Mouse (Mus musculus) hindbrain, embryonic 12.5 days (tissue): Measurements from ENCODE around the gene Ppp2r3a. TPM values are rescaled to one million over a fixed set of nuclear protein-coding genes. Genes with fewer than 3 reads are reported as not detected.

Source experiments
- ATAC-seq: fragments of 200-750 bp; cut with Nextera tagmentation; 2 replicates; pipeline ENCODE4 v1.8.0; 2017; ENCODE audit warnings: moderate TSS enrichment; ENCODE audit not compliant: low FRiP score
- H3K27ac ChIP-seq: fragments of 300-500 bp; sonication (generic); 2 replicates; pipeline ENCODE4 v1.5.1; 2016; ENCODE audit warnings: mild to moderate bottlenecking
- H3K27me3 ChIP-seq: fragments of 300-500 bp; sonication (generic); 2 replicates; pipeline ENCODE4 v1.6.1; 2016; ENCODE audit warnings: mild to moderate bottlenecking
- H3K36me3 ChIP-seq: fragments of 300-500 bp; sonication (generic); 2 replicates; pipeline ENCODE4 v1.6.1; 2016; ENCODE audit warnings: mild to moderate bottlenecking
- H3K4me1 ChIP-seq: fragments of 300-500 bp; sonication (generic); 2 replicates; pipeline ENCODE4 v1.6.1; 2016
- H3K4me2 ChIP-seq: fragments of 300-500 bp; sonication (generic); replicated peaks from 2 replicates; pipeline ENCODE4 v1.6.1; 2016; ENCODE audit warnings: mild to moderate bottlenecking
- H3K4me3 ChIP-seq: fragments of 300-500 bp; sonication (generic); 2 replicates; pipeline ENCODE4 v1.5.1; 2016; ENCODE audit warnings: mild to moderate bottlenecking
- H3K9ac ChIP-seq: fragments of 300-500 bp; sonication (generic); 2 replicates; pipeline ENCODE4 v1.6.1; 2016; ENCODE audit warnings: mild to moderate bottlenecking, moderate library complexity
- H3K9me3 ChIP-seq: fragments of 300-500 bp; sonication (generic); replicated peaks from 2 replicates; pipeline ENCODE4 v1.6.1; 2016; ENCODE audit warnings: mild to moderate bottlenecking
- WGBS: fragments of 180-500 bp; shearing (Covaris S2); methylation state at CpG from one replicate; pipeline ENCODE4 v1.1.7; 2016; 5-methylcytosine and 5-hydroxymethylcytosine counted together
- polyA plus RNA-seq: library from polyadenylated mRNA; unstranded; fragments of >200 nt; fragmentation: Nextera tagmentation; extraction: Ambion mirVana; gene quantifications from 2 replicates; pipeline ENCODE4 v1.2.1, GENCODE M21; 2016

The Ppp2r3a gene
- polyA plus RNA-seq, 1 experiment from 2014 or later: 26.1 TPM

GRCm38 (mm10) chr9:101078579-101078978 lies 173.0 kb downstream of the Ppp2r3a start:
- peak overlapping the region; percentile 92 for H3K4me2 ChIP-seq
- no peak overlapping the region for H3K27ac ChIP-seq
- H3K9me3 ChIP-seq: no peaks in the 10 kb centered on the region
- H3K4me3 ChIP-seq: peak overlapping the region; percentile 18
- H3K9ac ChIP-seq: peak overlapping the region; percentile 13; the same call in 1 of the 2 replicates
- H3K27me3 ChIP-seq: no peaks in the 10 kb centered on the region
- H3K4me1 ChIP-seq: peaks cover 31% of the 10 kb centered on the region
- no peak for ATAC-seq
- 67% methylated on average over 4 of the region's 4 CpGs for WGBS
- 0 out of 2 replicates have a peak, but pooled peaks cover under 1% of the 10 kb centered on the region for H3K36me3 ChIP-seq

GRCm38 (mm10) chr9:101077486-101077885 lies 174.1 kb downstream of the Ppp2r3a start:
- no peaks in the 10 kb centered on the region for H3K27me3 ChIP-seq
- H3K9ac ChIP-seq: peak overlapping the region; percentile 98; the same call in 1 of the 2 replicates
- peak overlapping the region; percentile 98 for H3K4me3 ChIP-seq
- H3K4me2 ChIP-seq: peak overlapping the region; percentile 92
- no peak overlapping the region for H3K27ac ChIP-seq
- H3K9me3 ChIP-seq: no peaks in the 10 kb centered on the region
- H3K36me3 ChIP-seq: no peaks in the 10 kb centered on the region
- H3K4me1 ChIP-seq: peaks cover 31% of the 10 kb centered on the region
- no peak for ATAC-seq

GRCm38 (mm10) chr9:101076095-101076875 lies 175.3 kb downstream of the Ppp2r3a start:
- H3K36me3 ChIP-seq: no peaks in the 10 kb centered on the region
- H3K27me3 ChIP-seq: no peaks in the 10 kb centered on the region
- peak overlapping the region; percentile 98 for H3K9ac ChIP-seq
- H3K9me3 ChIP-seq: no peaks in the 10 kb centered on the region
- H3K4me3 ChIP-seq: peak overlapping the region; percentile 98
- H3K4me2 ChIP-seq: peak overlapping the region; percentile 92
- no peak overlapping the region for H3K27ac ChIP-seq
- 1% methylated on average over 18 of the region's 18 CpGs for WGBS
- peaks cover 31% of the 10 kb centered on the region for H3K4me1 ChIP-seq
- ATAC-seq: no peak

GRCm38 (mm10) chr9:101075694-101076093 lies 175.9 kb downstream of the Ppp2r3a start:
- Histone ChIP-seq H3K27me3 (no peaks in the 10 kb centered on the region), H3K4me1 (peaks cover 31% of the 10 kb centered on the region), H3K9me3 (no peaks in the 10 kb centered on the region), H3K36me3 (no peaks in the 10 kb centered on the region), H3K9ac (peak overlapping the region; percentile 98), H3K4me2 (peak overlapping the region; percentile 92), H3K4me3 (peak overlapping the region; percentile 98), H3K27ac (no peak overlapping the region)
- ATAC-seq: no peak
- 1% methylated on average over 8 of the region's 8 CpGs for WGBS

GRCm38 (mm10) chr9:101075091-101075581 lies 176.5 kb downstream of the Ppp2r3a start:
- Histone ChIP-seq H3K9me3 (no peaks in the 10 kb centered on the region), H3K4me1 (peaks cover 28% of the 10 kb centered on the region), H3K4me3 (peak overlapping the region; percentile 98), H3K36me3 (no peaks in the 10 kb centered on the region), H3K9ac (peak overlapping the region; percentile 98), H3K27me3 (no peaks in the 10 kb centered on the region), H3K27ac (peak overlapping the region; percentile 100), H3K4me2 (peak overlapping the region; percentile 92)
- ATAC-seq: no peak
- 0% methylated on average over 25 of the region's 25 CpGs for WGBS

GRCm38 (mm10) chr9:101074332-101075021 lies 177.1 kb downstream of the Ppp2r3a start:
- H3K27me3 ChIP-seq: no peaks in the 10 kb centered on the region
- peaks cover 23% of the 10 kb centered on the region for H3K4me1 ChIP-seq
- H3K9me3 ChIP-seq: no peaks in the 10 kb centered on the region; the same call in 1 of the 2 replicates
- H3K9ac ChIP-seq: peak overlapping the region; percentile 98
- peak overlapping the region; percentile 92 for H3K4me2 ChIP-seq
- ATAC-seq: peak; percentile 63
- H3K36me3 ChIP-seq: no peaks in the 10 kb centered on the region
- WGBS: 0% methylated on average over 63 of the region's 100 CpGs
- H3K27ac ChIP-seq: peak overlapping the region; percentile 100
- H3K4me3 ChIP-seq: peak overlapping the region; percentile 98

GRCm38 (mm10) chr9:101073987-101074331 lies 177.6 kb downstream of the Ppp2r3a start, which contains the start of gene Msl2:
Gene Msl2, plus strand, starts transcription at chr9:101074101.
- H3K4me1 ChIP-seq: peaks cover 18% of the 10 kb centered on the region
- H3K9me3 ChIP-seq: no peaks in the 10 kb centered on the region; the same call in 1 of the 2 replicates
- WGBS: 1% methylated on average over 30 of the region's 43 CpGs
- peak within 1 kb of the TSS; percentile 98 for H3K4me3 ChIP-seq
- H3K27ac ChIP-seq: peak within 1 kb of the TSS; percentile 100
- no peaks in the 10 kb centered on the region for H3K36me3 ChIP-seq
- H3K27me3 ChIP-seq: no peaks in the 10 kb centered on the region
- peak within 1 kb of the TSS; percentile 92 for H3K4me2 ChIP-seq
- peak within 1 kb of the TSS; percentile 98 for H3K9ac ChIP-seq
- ATAC-seq: peak; percentile 75

GRCm38 (mm10) chr9:101073041-101073986 lies 178.3 kb downstream of the Ppp2r3a start:
- Histone ChIP-seq H3K27ac (peak overlapping the region; percentile 100), H3K9me3 (no peaks in the 10 kb centered on the region; the same call in 1 of the 2 replicates), H3K4me1 (peaks cover 12% of the 10 kb centered on the region), H3K9ac (peak overlapping the region; percentile 98), H3K27me3 (no peaks in the 10 kb centered on the region), H3K36me3 (no peaks in the 10 kb centered on the region), H3K4me3 (peak overlapping the region; percentile 98), H3K4me2 (peak overlapping the region; percentile 76)
- ATAC-seq: peak; percentile 94
- WGBS: 2% methylated on average over 60 of the region's 65 CpGs

GRCm38 (mm10) chr9:101072506-101072905 lies 179.1 kb downstream of the Ppp2r3a start:
- H3K27ac ChIP-seq: no peak overlapping the region
- H3K4me1 ChIP-seq: peaks cover 6% of the 10 kb centered on the region
- no peak for ATAC-seq
- H3K9me3 ChIP-seq: no peaks in the 10 kb centered on the region; the same call in 1 of the 2 replicates
- H3K9ac ChIP-seq: no peak overlapping the region
- no peak overlapping the region for H3K4me3 ChIP-seq
- no peak overlapping the region for H3K4me2 ChIP-seq
- H3K36me3 ChIP-seq: no peaks in the 10 kb centered on the region
- H3K27me3 ChIP-seq: no peaks in the 10 kb centered on the region
- 60% methylated on average over 5 of the region's 5 CpGs for WGBS

- no peak for ATAC-seq
- Histone ChIP-seq H3K27ac (no peak overlapping the region), H3K4me2 (no peak overlapping the region), H3K27me3 (no peaks in the 10 kb centered on the region), H3K9me3 (no peaks in the 10 kb centered on the region; the same call in 1 of the 2 replicates), H3K4me3 (no peak overlapping the region), H3K36me3 (no peaks in the 10 kb centered on the region), H3K9ac (no peak overlapping the region), H3K4me1 (no peaks in the 10 kb centered on the region)
- 94% methylated on average over 3 of the region's 3 CpGs for WGBS
Observed at GRCm38 (mm10) chr9:101069781-101070180, 181.8 kb downstream of the Ppp2r3a start.

- WGBS: 93% methylated on average over 3 of the region's 3 CpGs
- no peak for ATAC-seq
- H3K4me2 ChIP-seq: no peak overlapping the region
- no peaks in the 10 kb centered on the region; the same call in 1 of the 2 replicates for H3K9me3 ChIP-seq
- no peak overlapping the region for H3K4me3 ChIP-seq
- H3K27me3 ChIP-seq: no peaks in the 10 kb centered on the region
- H3K36me3 ChIP-seq: no peaks in the 10 kb centered on the region
- no peak overlapping the region for H3K27ac ChIP-seq
- H3K4me1 ChIP-seq: no peaks in the 10 kb centered on the region
- no peak overlapping the region for H3K9ac ChIP-seq
Observed at GRCm38 (mm10) chr9:101065076-101065602, 186.5 kb downstream of the Ppp2r3a start.
